Mouse (Mus musculus) limb, embryonic 10.5 days (tissue): Measurements from ENCODE around the gene Agap2. TPM values are rescaled to one million over a fixed set of nuclear protein-coding genes. Genes with fewer than 3 reads are reported as not detected.

ENCODE experiments used
- DNase-seq: peaks from one replicate; pipeline ENCODE4 v3.0.0-alpha.2; 2017; ENCODE audit warnings: low spot score
- H3K27ac ChIP-seq: fragments of 300-500 bp; sonication (generic); 2 replicates; pipeline ENCODE4 v1.5.1; 2016; ENCODE audit warnings: mild to moderate bottlenecking
- H3K27me3 ChIP-seq: fragments of 300-500 bp; sonication (generic); 2 replicates; pipeline ENCODE4 v1.6.1; 2016; ENCODE audit warnings: low read depth, mild to moderate bottlenecking; ENCODE audit not compliant: poor library complexity, severe bottlenecking
- H3K36me3 ChIP-seq: fragments of 300-500 bp; sonication (generic); 2 replicates; pipeline ENCODE4 v1.6.1; 2016; ENCODE audit warnings: mild to moderate bottlenecking, moderate library complexity
- H3K4me1 ChIP-seq: fragments of 300-500 bp; sonication (generic); 2 replicates; pipeline ENCODE4 v1.6.1; 2016
- H3K4me3 ChIP-seq: fragments of 300-500 bp; sonication (generic); 2 replicates; pipeline ENCODE4 v1.5.1; 2016; ENCODE audit warnings: mild to moderate bottlenecking, moderate library complexity
- H3K9me3 ChIP-seq: fragments of 300-500 bp; sonication (generic); replicated peaks from 2 replicates; pipeline ENCODE4 v1.6.1; 2016; ENCODE audit warnings: mild to moderate bottlenecking
- WGBS: fragments of 180-500 bp; shearing (Covaris S2); methylation state at CpG from one replicate; pipeline ENCODE4 v1.1.7; 2016; 5-methylcytosine and 5-hydroxymethylcytosine counted together
- polyA plus RNA-seq: library from polyadenylated mRNA; unstranded; fragments of >200 nt; fragmentation: Nextera tagmentation; extraction: Ambion mirVana; gene quantifications from 2 replicates; pipeline ENCODE4 v1.2.1, GENCODE M21; 2016

Gene Agap2
- polyA plus RNA-seq, 1 experiment from 2014 or later, result 0.03 TPM

- H3K27me3 ChIP-seq, result peaks cover 95% of the 10 kb centered on the region
- H3K9me3 ChIP-seq, result no peaks in the 10 kb centered on the region
These were observed 8.8 kb downstream of the Agap2 start for GRCm38 (mm10) chr10:127083915-127084306.

GRCm38 (mm10) chr10:127085052-127085451, 10.0 kb downstream of the Agap2 start:
- 82% methylated on average over 9 of the region's 9 CpGs for WGBS
- H3K9me3 ChIP-seq, result no peaks in the 10 kb centered on the region
- peaks cover 95% of the 10 kb centered on the region for H3K27me3 ChIP-seq
- no peak overlapping the region for H3K27ac ChIP-seq
- no peaks in the 10 kb centered on the region for H3K36me3 ChIP-seq
- H3K4me1 ChIP-seq, result peaks cover 18% of the 10 kb centered on the region
- no peak overlapping the region for H3K4me3 ChIP-seq
- no peak for DNase-seq

More at GRCm38 (mm10) chr10:127083915-127084306, 8.8 kb downstream of the Agap2 start:
- peaks cover 29% of the 10 kb centered on the region for H3K4me1 ChIP-seq
- no peak overlapping the region for H3K27ac ChIP-seq
- H3K4me3 ChIP-seq, result no peak overlapping the region
- DNase-seq, result no peak
- H3K36me3 ChIP-seq, result no peaks in the 10 kb centered on the region
- WGBS, result 51% methylated on average over 5 of the region's 5 CpGs

- no peak for DNase-seq
- Histone ChIP-seq H3K4me3 (no peak overlapping the region), H3K27me3 (peaks cover 95% of the 10 kb centered on the region), H3K36me3 (no peaks in the 10 kb centered on the region), H3K27ac (no peak overlapping the region), H3K9me3 (no peaks in the 10 kb centered on the region), H3K4me1 (peaks cover 16% of the 10 kb centered on the region)
- WGBS, result 68% methylated on average over 6 of the region's 6 CpGs
These were observed 10.5 kb downstream of the Agap2 start for GRCm38 (mm10) chr10:127085633-127086032.

GRCm38 (mm10) chr10:127090560-127091411, 15.7 kb downstream of the Agap2 start:
- WGBS, result 10% methylated on average over 57 of the region's 57 CpGs
- peak; percentile 73 for DNase-seq
- Histone ChIP-seq H3K27ac (no peak overlapping the region), H3K9me3 (no peaks in the 10 kb centered on the region), H3K27me3 (peaks cover 87% of the 10 kb centered on the region), H3K4me3 (peak overlapping the region; percentile 11; the same call in 1 of the 2 replicates), H3K36me3 (peaks cover 9% of the 10 kb centered on the region), H3K4me1 (peaks cover 16% of the 10 kb centered on the region)

- WGBS, result 10% methylated on average over 47 of the region's 51 CpGs
- Histone ChIP-seq H3K27me3 (peaks cover 86% of the 10 kb centered on the region), H3K4me3 (peak overlapping the region; percentile 11), H3K9me3 (no peaks in the 10 kb centered on the region), H3K36me3 (peaks cover 19% of the 10 kb centered on the region), H3K4me1 (peaks cover 16% of the 10 kb centered on the region), H3K27ac (no peak overlapping the region)
- DNase-seq, result no peak
These were observed 16.7 kb downstream of the Agap2 start for GRCm38 (mm10) chr10:127091507-127092396.

GRCm38 (mm10) chr10:127092742-127093141, 17.7 kb downstream of the Agap2 start:
- no peak overlapping the region for H3K4me3 ChIP-seq
- H3K27ac ChIP-seq, result no peak overlapping the region
- no peak for DNase-seq
- 52% methylated on average over 4 of the region's 4 CpGs for WGBS
- peaks cover 16% of the 10 kb centered on the region for H3K4me1 ChIP-seq
- no peaks in the 10 kb centered on the region for H3K9me3 ChIP-seq
- peaks cover 29% of the 10 kb centered on the region for H3K36me3 ChIP-seq
- H3K27me3 ChIP-seq, result peaks cover 76% of the 10 kb centered on the region

GRCm38 (mm10) chr10:127094382-127094802, 19.3 kb downstream of the Agap2 start:
- DNase-seq, result no peak
- Histone ChIP-seq H3K27me3 (peaks cover 59% of the 10 kb centered on the region), H3K4me3 (no peak overlapping the region), H3K27ac (no peak overlapping the region), H3K4me1 (peaks cover 16% of the 10 kb centered on the region), H3K9me3 (no peaks in the 10 kb centered on the region), H3K36me3 (peaks cover 45% of the 10 kb centered on the region)
- 71% methylated on average over 7 of the region's 7 CpGs for WGBS

GRCm38 (mm10) chr10:127098514-127098913, 23.4 kb downstream of the Agap2 start:
- H3K4me1 ChIP-seq, result no peaks in the 10 kb centered on the region
- no peak overlapping the region for H3K27ac ChIP-seq
- peaks cover 54% of the 10 kb centered on the region for H3K36me3 ChIP-seq
- DNase-seq, result no peak
- H3K27me3 ChIP-seq, result peaks cover 18% of the 10 kb centered on the region
- no peaks in the 10 kb centered on the region for H3K9me3 ChIP-seq
- WGBS, result 78% methylated on average over 20 of the region's 20 CpGs
- H3K4me3 ChIP-seq, result no peak overlapping the region

- no peak overlapping the region for H3K4me3 ChIP-seq
- H3K4me1 ChIP-seq, result no peaks in the 10 kb centered on the region
- H3K27ac ChIP-seq, result no peak overlapping the region
- WGBS, result 90% methylated on average over 10 of the region's 10 CpGs
- DNase-seq, result no peak
- peaks cover 11% of the 10 kb centered on the region; the same call in 1 of the 2 replicates for H3K27me3 ChIP-seq
- H3K9me3 ChIP-seq, result no peaks in the 10 kb centered on the region
- H3K36me3 ChIP-seq, result peaks cover 54% of the 10 kb centered on the region
These were observed 24.1 kb downstream of the Agap2 start for GRCm38 (mm10) chr10:127099191-127099590.

- Histone ChIP-seq H3K4me3 (no peak overlapping the region), H3K4me1 (no peaks in the 10 kb centered on the region), H3K9me3 (no peaks in the 10 kb centered on the region), H3K27me3 (0 out of 2 replicates have a peak, but pooled peaks cover 8% of the 10 kb centered on the region), H3K27ac (no peak overlapping the region), H3K36me3 (peaks cover 52% of the 10 kb centered on the region)
- 94% methylated on average over 15 of the region's 15 CpGs for WGBS
- DNase-seq, result no peak
These were observed 24.8 kb downstream of the Agap2 start for GRCm38 (mm10) chr10:127099868-127100267.

- no peak for DNase-seq
- no peaks in the 10 kb centered on the region for H3K9me3 ChIP-seq
- 0 out of 2 replicates have a peak, but pooled peaks cover 8% of the 10 kb centered on the region for H3K27me3 ChIP-seq
- no peaks in the 10 kb centered on the region for H3K4me1 ChIP-seq
- H3K4me3 ChIP-seq, result no peak overlapping the region
- peaks cover 48% of the 10 kb centered on the region for H3K36me3 ChIP-seq
- 89% methylated on average over 8 of the region's 8 CpGs for WGBS
- H3K27ac ChIP-seq, result no peak overlapping the region
These were observed 25.3 kb downstream of the Agap2 start for GRCm38 (mm10) chr10:127100414-127100813.

GRCm38 (mm10) chr10:127101151-127101550, 26.1 kb downstream of the Agap2 start:
- Histone ChIP-seq H3K27ac (no peak overlapping the region), H3K9me3 (no peaks in the 10 kb centered on the region), H3K36me3 (peaks cover 45% of the 10 kb centered on the region), H3K4me3 (no peak overlapping the region), H3K4me1 (no peaks in the 10 kb centered on the region), H3K27me3 (0 out of 2 replicates have a peak, but pooled peaks cover 1% of the 10 kb centered on the region)
- 89% methylated on average over 6 of the region's 6 CpGs for WGBS
- DNase-seq, result no peak

- no peak for DNase-seq
- no peak overlapping the region for H3K4me3 ChIP-seq
- 83% methylated on average over 7 of the region's 7 CpGs for WGBS
- H3K27me3 ChIP-seq, result no peaks in the 10 kb centered on the region
- peaks cover 24% of the 10 kb centered on the region for H3K36me3 ChIP-seq
- H3K27ac ChIP-seq, result no peak overlapping the region
- H3K4me1 ChIP-seq, result no peaks in the 10 kb centered on the region
- no peaks in the 10 kb centered on the region for H3K9me3 ChIP-seq
These were observed 28.5 kb downstream of the Agap2 start for GRCm38 (mm10) chr10:127103631-127104030.
